Mouse (Mus musculus) olfactory bulb, adult 2 months (tissue): ENCODE data around the gene Tmem169.

Experiments used
- CTCF ChIP-seq: fragments of 200-500 bp; IDR thresholded peaks from 2 replicates; pipeline ENCODE4 v1.5.1; 2012; ENCODE audit warnings: low read depth, mild to moderate bottlenecking, low read length, moderate library complexity; ENCODE audit not compliant: insufficient read depth
- POLR2A ChIP-seq: fragments of 200-500 bp; IDR thresholded peaks from 2 replicates; pipeline ENCODE4 v1.6.1; 2012; ENCODE audit warnings: mild to moderate bottlenecking, low read depth, low read length, moderate library complexity; ENCODE audit not compliant: insufficient read depth

- TF ChIP-seq POLR2A: no peak
- no peak for TF ChIP-seq CTCF
Observed at GRCm38 (mm10) chr1:72287893-72288292, 3.7 kb downstream of the Tmem169 start.
